Mouse (Mus musculus) heart, embryonic 10.5 days (tissue): Measurements from ENCODE around the gene Lfng. TPM values are rescaled to one million over a fixed set of nuclear protein-coding genes. Genes with fewer than 3 reads are reported as not detected.
A peak's percentile ranks its signal among the peaks of the same experiment; 100 is the strongest.

Experiments used
- DNase-seq: peaks from one replicate; pipeline ENCODE4 v3.0.0-alpha.2; 2017; ENCODE audit warnings: low spot score
- H3K27ac ChIP-seq: fragments of 300-500 bp; sonication (generic); 2 replicates; pipeline ENCODE4 v1.5.1; 2016; ENCODE audit warnings: mild to moderate bottlenecking
- H3K27me3 ChIP-seq: fragments of 300-500 bp; sonication (generic); 2 replicates; pipeline ENCODE4 v1.6.1; 2016; ENCODE audit warnings: mild to moderate bottlenecking; ENCODE audit not compliant: poor library complexity, insufficient read depth, severe bottlenecking
- H3K36me3 ChIP-seq: fragments of 300-500 bp; sonication (generic); 2 replicates; pipeline ENCODE4 v1.6.1; 2016; ENCODE audit warnings: mild to moderate bottlenecking, moderate library complexity
- H3K4me1 ChIP-seq: fragments of 300-500 bp; sonication (generic); 2 replicates; pipeline ENCODE4 v1.6.1; 2016; ENCODE audit warnings: mild to moderate bottlenecking
- H3K4me3 ChIP-seq: fragments of 300-500 bp; sonication (generic); 2 replicates; pipeline ENCODE4 v1.5.1; 2016; ENCODE audit warnings: mild to moderate bottlenecking, moderate library complexity
- H3K9me3 ChIP-seq: fragments of 300-500 bp; sonication (generic); 2 replicates; pipeline ENCODE4 v1.6.1; 2016; ENCODE audit warnings: mild to moderate bottlenecking, moderate library complexity
- WGBS: fragments of 180-500 bp; shearing (Covaris S2); methylation state at CpG from one replicate; pipeline ENCODE4 v1.1.7; 2016; 5-methylcytosine and 5-hydroxymethylcytosine counted together
- polyA plus RNA-seq: library from polyadenylated mRNA; unstranded; fragments of >200 nt; fragmentation: Nextera tagmentation; extraction: Ambion mirVana; gene quantifications from 2 replicates; pipeline ENCODE4 v1.2.1, GENCODE M21; 2016

Lfng gene
- 3.8 and 4.7 TPM in 2 replicates for polyA plus RNA-seq

DNA sequence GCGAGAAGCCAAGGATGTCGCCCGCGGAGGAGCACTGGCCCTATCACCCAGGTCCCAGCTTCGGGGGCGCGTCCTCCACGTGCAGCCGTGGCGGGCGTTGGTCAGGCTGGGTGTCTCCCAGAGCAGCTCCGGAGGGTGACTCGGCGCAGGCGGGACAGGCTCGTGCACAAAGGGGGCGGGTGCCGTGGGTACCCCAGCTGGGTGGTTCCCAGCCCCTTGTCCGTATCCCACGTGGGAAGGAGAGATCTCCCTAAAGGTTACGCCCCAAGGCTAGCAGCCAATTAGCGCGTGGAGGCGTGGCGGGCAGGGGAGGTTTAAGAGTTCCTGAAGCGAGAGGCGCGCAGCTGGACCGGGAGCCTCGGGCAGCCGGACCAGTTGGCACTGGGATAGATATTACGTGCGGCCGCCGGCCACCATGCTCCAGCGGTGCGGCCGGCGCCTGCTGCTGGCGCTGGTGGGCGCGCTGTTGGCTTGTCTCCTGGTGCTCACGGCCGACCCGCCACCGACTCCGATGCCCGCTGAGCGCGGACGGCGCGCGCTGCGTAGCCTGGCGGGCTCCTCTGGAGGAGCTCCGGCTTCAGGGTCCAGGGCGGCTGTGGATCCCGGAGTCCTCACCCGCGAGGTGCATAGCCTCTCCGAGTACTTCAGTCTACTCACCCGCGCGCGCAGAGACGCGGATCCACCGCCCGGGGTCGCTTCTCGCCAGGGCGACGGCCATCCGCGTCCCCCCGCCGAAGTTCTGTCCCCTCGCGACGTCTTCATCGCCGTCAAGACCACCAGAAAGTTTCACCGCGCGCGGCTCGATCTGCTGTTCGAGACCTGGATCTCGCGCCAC, at the start of gene Lfng:
Gene Lfng, plus strand, starts transcription at position 320 of the 835 bp plus-strand sequence.
- Histone ChIP-seq H3K27ac (peak within 1 kb of the TSS; percentile 74), H3K27me3 (peaks cover 90% of the 10 kb centered on the region), H3K4me3 (peak within 1 kb of the TSS; percentile 64), H3K36me3 (peaks cover 5% of the 10 kb centered on the region; the same call in 1 of the 2 replicates), H3K4me1 (peaks cover 65% of the 10 kb centered on the region), H3K9me3 (no peaks in the 10 kb centered on the region; the same call in 1 of the 2 replicates)
- peak; percentile 93 for DNase-seq
- WGBS, result under 1% methylated on average over 90 of the region's 91 CpGs

DNA sequence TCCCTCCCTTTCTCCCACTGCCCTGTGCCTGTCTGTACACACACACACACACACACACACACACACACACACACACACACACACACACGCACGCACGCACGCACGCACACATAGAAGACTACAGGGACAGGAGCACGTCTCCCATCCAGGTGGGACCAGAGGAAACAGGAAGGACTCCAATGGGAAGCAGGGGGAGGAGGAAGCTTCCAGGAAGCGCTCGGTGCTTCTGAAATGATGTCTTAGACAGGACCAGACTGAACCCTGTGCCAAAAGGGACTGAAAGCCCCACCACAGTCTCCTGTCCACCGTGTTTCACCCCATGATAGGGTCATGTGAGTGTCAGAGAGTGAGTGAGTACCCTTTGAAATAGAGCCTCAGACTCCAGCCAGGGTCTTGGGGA, 44.5 kb upstream of the Lfng start:
- no peaks in the 10 kb centered on the region for H3K9me3 ChIP-seq
- no peak overlapping the region for H3K27ac ChIP-seq

DNA sequence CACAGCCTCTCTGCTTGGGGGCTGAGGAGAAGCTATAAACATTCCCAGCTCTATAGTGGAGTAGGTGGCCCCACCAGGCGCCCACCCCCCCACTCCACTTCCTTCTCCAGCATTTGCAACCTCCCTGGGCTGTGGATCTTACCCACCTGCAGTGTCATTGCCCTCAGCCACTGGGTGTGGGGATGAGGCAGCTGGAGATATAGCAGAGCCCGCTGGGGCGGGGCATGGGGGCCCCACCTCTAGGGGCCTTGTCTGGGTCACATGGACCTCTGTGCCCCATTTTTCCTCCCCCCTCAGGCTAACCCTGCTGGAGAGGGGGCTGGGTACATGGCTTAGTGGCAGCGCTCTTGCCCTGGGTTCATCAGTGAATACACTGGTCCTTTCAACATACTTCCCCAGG, 42.2 kb upstream of the Lfng start, which contains the start of gene Grifin:
Gene Grifin, minus strand, starts transcription at position 176 of the 400 bp plus-strand sequence.
- 70% methylated on average over 4 of the region's 4 CpGs for WGBS
- H3K36me3 ChIP-seq, result no peaks in the 10 kb centered on the region
- H3K4me3 ChIP-seq, result no peak within 1 kb of the TSS
- H3K27me3 ChIP-seq, result peaks cover 30% of the 10 kb centered on the region
- peaks cover 36% of the 10 kb centered on the region for H3K4me1 ChIP-seq
- H3K9me3 ChIP-seq, result no peaks in the 10 kb centered on the region
- no peak for DNase-seq
- H3K27ac ChIP-seq, result peak within 1 kb of the TSS; percentile 42

More for the DNA sequence above, 44.5 kb upstream of the Lfng start:
- Histone ChIP-seq H3K36me3 (no peaks in the 10 kb centered on the region), H3K4me3 (no peak overlapping the region), H3K4me1 (peaks cover 28% of the 10 kb centered on the region), H3K27me3 (peaks cover 30% of the 10 kb centered on the region)
- DNase-seq, result no peak
- WGBS, result 72% methylated on average over 9 of the region's 9 CpGs

DNA sequence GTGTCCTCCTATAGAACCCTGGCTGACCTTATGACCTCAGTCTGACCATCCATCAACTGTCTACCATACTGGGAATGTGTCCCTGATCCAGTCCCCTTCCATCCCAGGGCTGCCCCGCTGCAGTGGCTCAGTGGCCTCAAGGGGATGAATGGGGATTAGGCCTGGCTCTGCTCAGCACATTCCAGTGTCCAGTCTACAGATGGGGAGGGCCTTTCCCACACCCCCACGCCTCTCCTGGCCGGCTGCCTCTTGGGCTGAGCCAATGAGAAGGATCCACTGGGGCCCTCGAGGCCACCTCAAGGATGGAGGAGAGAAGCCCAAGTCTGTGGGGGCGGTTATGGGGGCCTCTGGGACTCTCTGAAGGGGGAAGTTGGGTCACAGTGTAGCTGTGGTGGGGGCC, 41.7 kb upstream of the Lfng start:
- Histone ChIP-seq H3K27ac (peak overlapping the region; percentile 42; the same call in 1 of the 2 replicates), H3K4me1 (peaks cover 36% of the 10 kb centered on the region), H3K9me3 (no peaks in the 10 kb centered on the region), H3K36me3 (no peaks in the 10 kb centered on the region), H3K27me3 (peaks cover 30% of the 10 kb centered on the region), H3K4me3 (no peak overlapping the region)
- 62% methylated on average over 5 of the region's 5 CpGs for WGBS
- DNase-seq, result no peak

DNA sequence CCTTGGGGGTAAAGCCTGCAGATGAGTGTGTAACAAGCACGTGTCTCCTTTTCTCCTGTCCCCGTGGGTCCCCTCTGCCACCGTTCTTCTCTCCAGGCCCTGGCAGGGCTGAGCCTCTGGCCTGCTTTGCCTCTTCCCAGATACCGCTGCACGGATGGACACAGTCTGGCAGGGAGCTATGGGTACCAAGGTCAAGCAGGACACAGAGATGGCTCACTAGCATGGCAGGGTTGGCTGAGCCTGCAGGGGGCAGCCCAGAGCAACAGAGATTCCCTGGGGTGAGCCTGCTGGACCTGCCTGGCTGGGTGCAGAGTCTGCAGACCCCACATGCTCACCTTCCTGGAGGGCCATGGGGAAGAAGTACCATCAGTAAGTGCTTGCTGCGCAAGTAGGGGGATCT, 41.3 kb upstream of the Lfng start:
- Histone ChIP-seq H3K9me3 (no peaks in the 10 kb centered on the region), H3K36me3 (no peaks in the 10 kb centered on the region), H3K27ac (peak overlapping the region; percentile 42), H3K27me3 (peaks cover 30% of the 10 kb centered on the region), H3K4me3 (no peak overlapping the region), H3K4me1 (peaks cover 36% of the 10 kb centered on the region)
- WGBS, result 76% methylated on average over 6 of the region's 6 CpGs
- no peak for DNase-seq

DNA sequence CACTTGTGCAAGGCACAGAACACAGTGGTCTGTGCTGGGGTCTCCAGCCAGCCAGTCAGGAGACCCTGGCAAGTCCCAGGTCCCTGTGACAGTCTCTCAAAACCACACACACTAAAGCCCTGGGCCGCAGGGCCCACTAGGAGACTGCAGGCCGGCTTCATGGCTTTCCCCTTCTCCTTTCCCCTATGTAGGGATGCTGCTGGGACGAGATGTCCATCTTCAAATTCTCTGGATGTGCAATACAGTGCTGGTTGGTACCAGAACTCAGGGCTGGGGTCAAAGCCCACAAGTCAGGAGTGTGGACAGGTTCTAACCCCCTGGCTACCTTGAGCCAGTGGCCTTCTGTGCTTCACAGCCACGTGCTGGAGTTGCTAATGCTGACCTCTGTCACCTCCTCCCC, 40.8 kb upstream of the Lfng start:
- Histone ChIP-seq H3K4me1 (peaks cover 36% of the 10 kb centered on the region), H3K27ac (peak overlapping the region; percentile 42), H3K4me3 (no peak overlapping the region), H3K27me3 (peaks cover 30% of the 10 kb centered on the region), H3K36me3 (no peaks in the 10 kb centered on the region), H3K9me3 (no peaks in the 10 kb centered on the region)
- WGBS, result 80% methylated on average over 4 of the region's 4 CpGs
- no peak for DNase-seq

DNA sequence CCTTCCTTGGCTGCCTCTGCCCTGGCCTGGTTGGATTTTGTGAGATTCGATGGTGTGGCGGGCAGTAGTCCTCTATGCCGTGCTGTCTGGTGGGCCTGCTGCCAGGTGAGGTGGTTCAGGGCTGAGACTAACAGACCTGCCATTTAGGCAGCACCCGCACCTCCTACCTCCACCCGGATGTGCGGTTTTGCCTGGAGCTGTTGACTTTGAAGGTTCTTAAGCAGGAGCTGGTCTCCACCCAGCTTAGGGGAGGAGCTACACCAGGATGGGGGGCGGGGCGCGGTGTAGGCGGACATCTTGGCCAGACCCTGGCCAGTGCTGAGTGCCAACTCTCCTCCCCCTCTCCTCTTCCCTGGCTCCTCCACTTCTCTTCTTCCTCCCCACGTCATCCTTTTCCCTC, 39.8 kb upstream of the Lfng start:
- Histone ChIP-seq H3K4me1 (peaks cover 40% of the 10 kb centered on the region), H3K36me3 (no peaks in the 10 kb centered on the region), H3K9me3 (no peaks in the 10 kb centered on the region), H3K4me3 (no peak overlapping the region), H3K27me3 (peaks cover 30% of the 10 kb centered on the region), H3K27ac (no peak overlapping the region)
- 47% methylated on average over 11 of the region's 11 CpGs for WGBS
- DNase-seq, result no peak

DNA sequence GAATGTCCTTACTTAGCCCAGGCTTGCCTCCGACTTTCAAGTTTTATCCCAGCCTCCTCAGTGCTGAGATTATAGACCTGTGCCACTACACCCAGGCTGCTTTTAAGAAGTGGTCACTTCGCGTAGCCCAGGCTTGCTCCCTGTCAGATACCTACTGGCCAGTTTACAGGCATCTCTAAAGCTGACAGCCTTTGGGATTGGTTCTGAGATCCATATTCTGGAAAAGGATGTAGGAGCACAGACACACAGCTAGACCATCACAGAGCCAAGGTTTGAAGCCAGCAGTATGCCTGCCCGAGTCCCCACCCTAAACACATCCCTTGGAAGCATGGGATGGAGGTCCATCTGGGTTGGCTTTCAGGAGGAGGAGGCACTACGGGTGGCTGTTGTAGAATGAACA, 39.4 kb upstream of the Lfng start:
- H3K4me3 ChIP-seq, result no peak overlapping the region
- peaks cover 26% of the 10 kb centered on the region for H3K27me3 ChIP-seq
- no peaks in the 10 kb centered on the region for H3K9me3 ChIP-seq
- no peak for DNase-seq
- H3K36me3 ChIP-seq, result no peaks in the 10 kb centered on the region
- peaks cover 42% of the 10 kb centered on the region for H3K4me1 ChIP-seq
- 81% methylated on average over 5 of the region's 5 CpGs for WGBS
- no peak overlapping the region for H3K27ac ChIP-seq

DNA sequence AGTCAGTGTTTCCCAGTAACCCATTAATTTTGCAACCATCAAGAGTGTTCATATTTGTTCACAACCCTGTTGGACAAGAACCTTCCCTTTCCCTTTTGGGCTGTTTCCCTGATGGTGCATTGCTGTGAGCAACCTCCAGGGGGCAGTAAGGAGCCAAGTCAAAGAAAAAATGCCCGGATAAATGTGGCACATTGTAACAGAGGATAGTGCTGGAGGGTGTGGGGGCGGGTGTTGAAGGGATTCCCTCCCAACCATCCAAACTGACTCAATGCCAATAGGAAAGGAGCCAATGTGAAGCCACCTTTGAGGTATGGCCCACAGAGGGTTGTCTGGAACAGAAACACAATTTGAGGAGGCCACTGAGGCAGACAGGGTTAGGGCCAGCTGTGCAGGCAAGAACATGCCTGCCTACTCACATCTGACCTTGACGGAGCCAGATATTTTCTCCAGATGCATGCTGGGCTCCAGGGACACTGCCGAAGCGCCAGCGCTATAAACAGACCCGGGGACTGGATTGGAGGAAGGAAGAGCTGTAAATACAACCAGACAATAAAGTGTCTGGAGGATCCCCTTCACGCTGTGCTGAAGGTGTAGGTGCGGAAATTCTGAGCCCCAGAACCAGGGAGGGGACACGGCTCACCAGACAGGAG, 38.7 kb upstream of the Lfng start:
- DNase-seq, result no peak
- 41% methylated on average over 10 of the region's 10 CpGs for WGBS
- Histone ChIP-seq H3K27me3 (peaks cover 19% of the 10 kb centered on the region), H3K27ac (peak overlapping the region; percentile 29; the same call in 1 of the 2 replicates), H3K36me3 (no peaks in the 10 kb centered on the region), H3K4me3 (no peak overlapping the region), H3K4me1 (peaks cover 43% of the 10 kb centered on the region), H3K9me3 (no peaks in the 10 kb centered on the region)

DNA sequence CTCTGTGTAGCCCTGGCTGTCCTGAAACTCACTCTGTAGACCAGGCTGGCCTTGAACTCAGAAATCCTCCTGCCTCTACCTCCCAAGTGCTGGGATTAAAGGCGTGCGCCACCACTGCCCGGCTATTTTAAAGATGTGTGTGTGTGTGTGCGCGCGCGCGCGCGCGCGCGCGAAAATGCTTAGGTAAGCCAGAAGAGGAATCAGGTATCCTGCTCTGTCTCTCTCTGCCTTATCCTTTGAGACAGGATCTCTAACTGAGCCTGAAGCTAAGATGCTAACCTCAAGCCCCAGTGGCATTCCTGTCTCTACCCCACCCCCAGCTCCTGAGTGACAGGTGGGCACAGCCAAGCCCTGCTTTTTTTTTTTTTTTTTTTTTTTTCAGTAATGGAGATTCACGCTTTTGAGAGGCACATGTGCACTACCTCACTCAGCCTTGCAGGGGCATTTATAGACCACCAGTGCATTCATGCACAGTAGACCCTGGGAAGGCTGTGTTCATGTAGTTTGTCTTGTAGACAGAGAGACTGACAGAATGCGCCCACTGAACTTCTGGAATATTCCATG, 38.0 kb upstream of the Lfng start:
- H3K36me3 ChIP-seq, result no peaks in the 10 kb centered on the region
- H3K27ac ChIP-seq, result no peak overlapping the region
- no peaks in the 10 kb centered on the region for H3K9me3 ChIP-seq
- DNase-seq, result no peak
- WGBS, result 79% methylated on average over 16 of the region's 16 CpGs
- H3K4me1 ChIP-seq, result peaks cover 43% of the 10 kb centered on the region
- no peak overlapping the region for H3K4me3 ChIP-seq
- H3K27me3 ChIP-seq, result peaks cover 13% of the 10 kb centered on the region

DNA sequence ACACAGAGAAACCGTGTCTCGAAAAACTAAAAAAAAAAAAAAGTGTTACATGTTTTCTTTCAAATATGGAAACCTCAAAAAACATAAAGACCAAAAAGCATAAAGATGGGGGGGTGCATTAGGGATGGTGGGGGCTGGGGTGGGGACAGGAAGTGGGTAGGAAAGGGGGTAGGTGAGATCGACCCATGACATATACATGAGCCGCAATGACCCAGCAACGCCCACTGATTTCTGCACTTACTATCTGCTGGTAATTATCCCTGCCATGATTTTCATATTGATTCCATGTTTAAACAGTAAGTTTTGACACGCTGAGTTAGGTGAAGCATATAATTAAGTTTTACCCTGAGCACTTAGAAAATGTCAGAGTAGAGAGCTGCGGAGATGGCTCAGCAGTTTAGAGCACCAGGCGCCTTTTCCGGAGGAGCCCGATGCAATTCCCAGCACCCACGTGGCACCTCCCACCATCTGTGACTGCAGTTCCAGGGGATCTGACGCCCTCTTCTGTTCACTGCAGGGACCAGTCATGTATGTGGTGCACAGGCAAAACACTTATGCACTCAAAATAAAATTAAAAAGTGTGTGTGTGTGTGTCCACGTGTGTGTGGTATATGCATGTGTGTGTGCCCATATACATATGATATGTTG, 36.8 kb upstream of the Lfng start:
- no peaks in the 10 kb centered on the region for H3K36me3 ChIP-seq
- H3K9me3 ChIP-seq, result no peaks in the 10 kb centered on the region
- 0 out of 2 replicates have a peak, but pooled peaks cover under 1% of the 10 kb centered on the region for H3K27me3 ChIP-seq
- H3K4me1 ChIP-seq, result peaks cover 36% of the 10 kb centered on the region
- no peak overlapping the region for H3K4me3 ChIP-seq
- H3K27ac ChIP-seq, result no peak overlapping the region
- WGBS, result 88% methylated on average over 13 of the region's 13 CpGs
- DNase-seq, result no peak

DNA sequence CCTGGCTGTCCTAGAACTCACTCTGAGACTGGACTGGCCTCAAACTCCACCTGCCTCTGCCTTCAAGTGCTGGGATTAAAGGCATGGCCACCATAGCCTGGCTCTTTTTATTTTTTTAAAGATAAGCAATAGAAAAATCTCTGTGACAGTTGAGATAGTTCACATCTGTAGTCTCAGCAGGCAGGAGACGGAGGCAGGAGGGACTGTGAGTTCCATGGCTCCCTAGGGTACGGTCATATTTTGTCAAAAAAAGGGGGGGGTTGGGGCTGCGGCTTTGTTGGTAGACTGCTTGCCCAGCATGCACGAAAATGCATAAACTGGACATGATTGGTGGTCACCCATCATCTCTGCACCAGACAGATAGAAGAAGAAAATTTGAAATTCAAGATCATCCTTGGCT, 35.9 kb upstream of the Lfng start:
- Histone ChIP-seq H3K27ac (no peak overlapping the region), H3K4me3 (no peak overlapping the region), H3K36me3 (no peaks in the 10 kb centered on the region), H3K9me3 (no peaks in the 10 kb centered on the region), H3K27me3 (no peaks in the 10 kb centered on the region), H3K4me1 (peaks cover 31% of the 10 kb centered on the region)
- WGBS, result 74% methylated on average over 4 of the region's 4 CpGs
- no peak for DNase-seq
